Mouse (Mus musculus): ENCODE measurements around the gene Cetn4.

DNA sequence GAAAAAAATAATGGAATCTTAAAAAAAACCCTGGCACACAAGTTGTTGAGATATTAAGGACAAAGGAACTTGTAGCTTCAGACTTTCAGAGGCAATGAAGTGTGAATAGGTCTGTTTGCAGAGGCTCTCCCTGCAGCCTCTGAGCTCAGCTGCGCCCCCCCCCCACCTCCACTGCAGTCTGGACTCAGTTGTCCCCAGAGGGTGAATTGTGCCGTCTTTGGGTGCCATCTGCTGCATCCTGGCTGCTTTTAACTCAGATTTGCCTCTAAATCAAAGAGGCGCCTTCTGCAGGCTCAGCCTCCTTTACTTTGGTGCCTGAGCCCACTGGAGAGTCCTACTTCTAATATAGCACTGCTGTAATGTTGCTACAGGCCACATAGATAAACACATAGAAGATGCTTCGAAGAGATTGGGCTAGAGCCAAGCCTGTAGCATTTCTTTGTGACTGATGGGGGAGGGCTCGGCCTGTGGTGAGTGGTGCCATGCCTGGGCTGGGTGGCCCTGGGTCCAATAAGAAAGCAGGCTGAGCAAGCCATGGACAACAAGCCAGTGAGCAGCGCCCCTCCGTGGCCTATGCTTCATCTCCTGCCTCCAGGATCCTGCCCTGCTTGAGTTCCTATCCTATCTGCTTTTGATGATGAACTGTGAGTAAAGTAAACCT, 21.5 kb downstream of the Cetn4 start:
- TF ChIP-seq EP300 (IDR thresholded peaks at IDR 0.05; ENCODE audit: low read depth), result no peak
- TF ChIP-seq CTCF (IDR thresholded peaks at IDR 0.05; ENCODE audit: low read depth), result no peak
